Mouse (Mus musculus) left cerebral cortex, postnatal 14 days (tissue): ENCODE measurements around the gene Papss1. TPM values are rescaled to one million over a fixed set of nuclear protein-coding genes. Genes with fewer than 3 reads are reported as not detected.

ENCODE experiments used
- DNase-seq, 2 experiments: peaks; one replicate each; pipeline ENCODE4 v3.0.0; 2021 to 2022; ENCODE audit warnings: low spot score in 2 of 2, mixed read lengths in 1 of 2
- intact Hi-C: fragments of 180-260 bp; cut with DNase I; formaldehyde crosslinking; loops from one replicate; pipeline ENCODE4 v1.15.1; 2025
- total RNA-seq, 2 experiments: library from RNA; stranded (reverse); gene quantifications; 2 replicates each; pipeline ENCODE4 v1.2.3; 2021

Papss1 gene
- total RNA-seq, 2 experiments from 2014 or later = 69.9 to 73.5 TPM

DNA sequence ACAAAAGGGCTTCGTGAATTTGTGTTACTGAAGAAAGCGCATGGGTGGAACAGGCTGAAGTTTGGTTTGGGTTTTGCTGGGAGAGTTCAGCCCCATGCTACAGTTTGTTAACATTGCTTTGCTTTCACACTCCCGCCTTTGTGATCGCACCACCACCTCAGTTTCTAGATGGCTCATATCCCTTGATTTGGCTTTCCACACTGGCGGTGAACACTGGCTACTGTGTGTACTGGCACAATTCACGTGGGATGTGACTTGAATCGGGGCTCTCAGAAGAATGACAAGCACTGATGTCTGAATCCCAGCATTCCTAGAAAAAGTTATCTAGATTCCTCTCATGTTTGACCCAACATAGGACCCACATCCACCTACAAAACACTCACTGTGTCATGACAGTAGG is 126.0 kb downstream of the Papss1 start:
- peak in 1 of 2 experiments; percentile 3 for DNase-seq
- intact Hi-C loops = no loop called here

DNA sequence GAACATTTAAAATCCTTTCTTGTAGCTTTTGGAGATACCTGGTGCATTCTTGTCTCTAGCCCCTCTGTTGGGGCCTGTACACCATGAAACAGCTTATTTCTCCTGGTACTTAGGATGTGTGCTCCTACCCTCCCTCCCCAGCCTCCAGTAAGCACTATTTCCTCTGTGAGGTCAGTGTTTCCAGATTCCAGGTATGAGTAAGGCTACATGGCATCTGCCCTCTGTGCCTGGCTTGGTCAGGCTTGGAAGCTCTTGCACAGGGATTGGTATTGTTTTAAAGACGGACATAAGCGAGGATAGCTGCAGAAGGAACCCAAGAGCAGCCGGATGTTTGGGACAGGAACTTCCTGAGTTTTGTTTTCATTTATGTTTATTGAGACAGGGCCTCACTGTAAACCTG is 126.6 kb downstream of the Papss1 start:
- intact Hi-C loops = no loop called here
- DNase-seq = no peak

Other genes with a start within 250 kb of the Papss1 start
- 1 to 10 TPM; 3.5 to 4.1 TPM for gene Sgms2, start 73.4 kb upstream of the Papss1 start, total RNA-seq